Mouse (Mus musculus) G1E (cell line): Measurements from ENCODE around the gene Car12. TPM values are rescaled to one million over a fixed set of nuclear protein-coding genes. Genes with fewer than 3 reads are reported as not detected.

Source experiments
- ATAC-seq: 2 replicates; pipeline ENCODE4 v1.8.0; 2016; ENCODE audit warnings: mild to moderate bottlenecking; ENCODE audit not compliant: insufficient number of reproducible peaks, poor library complexity, low FRiP score, severe bottlenecking; ENCODE audit errors: extremely low read depth
- DNase-seq: peaks from one replicate; pipeline ENCODE4 v3.0.0; 2012; ENCODE audit warnings: low spot score
- H3K27me3 ChIP-seq: 2 replicates; pipeline ENCODE4 v1.6.1; 2012; ENCODE audit warnings: mild to moderate bottlenecking, low read length, inconsistent platforms; ENCODE audit not compliant: insufficient read depth
- H3K36me3 ChIP-seq: replicated peaks from 2 replicates; pipeline ENCODE3; 2012; ENCODE audit warnings: mild to moderate bottlenecking, inconsistent platforms
- H3K4me1 ChIP-seq: 2 replicates; pipeline ENCODE4 v1.6.1; 2012; ENCODE audit warnings: low read depth, low read length, inconsistent platforms, mixed read lengths; ENCODE audit not compliant: insufficient read depth
- H3K4me3 ChIP-seq: 2 replicates; pipeline ENCODE4 v1.5.1; 2012; ENCODE audit warnings: low read depth, mild to moderate bottlenecking, inconsistent platforms, low read length, moderate library complexity, mixed read lengths
- H3K9me3 ChIP-seq: replicated peaks from 2 replicates; pipeline ENCODE4 v1.6.1; 2012; ENCODE audit warnings: inconsistent platforms
- CTCF ChIP-seq: IDR thresholded peaks from 2 replicates; pipeline ENCODE4 v1.5.1; 2012; ENCODE audit warnings: low read depth, low read length, inconsistent platforms, mixed read lengths
- GATA1 ChIP-seq: IDR thresholded peaks from 2 replicates; pipeline ENCODE4 v1.6.1; 2012; ENCODE audit warnings: borderline replicate concordance, low read length, inconsistent platforms, mixed read lengths
- GATA2 ChIP-seq: IDR thresholded peaks from 2 replicates; pipeline ENCODE4 v1.6.1; 2012; ENCODE audit warnings: low read depth, low read length, inconsistent platforms, borderline replicate concordance
- POLR2AphosphoS5 ChIP-seq: IDR thresholded peaks from 2 replicates; pipeline ENCODE4 v1.6.1; 2012; ENCODE audit warnings: low read depth, low read length, inconsistent platforms; ENCODE audit not compliant: insufficient replicate concordance
- TAL1 ChIP-seq: conservative IDR thresholded peaks from 2 replicates; pipeline ENCODE4 v1.6.1; 2012; ENCODE audit warnings: low read depth, low read length, inconsistent platforms, mixed read lengths
- polyA plus RNA-seq: library from polyadenylated mRNA; stranded (reverse); fragments of >175 nt; gene quantifications from 2 replicates; pipeline ENCODE4 v1.2.3, GENCODE M21; 2012
- total RNA-seq, 2 experiments: library from RNA; stranded (forward) in 1 of 2; stranded (reverse) in 1 of 2; fragments of 200-1000 nt in 1 of 2; fragments of >200 nt in 1 of 2; fragmentation: Nextera tagmentation in 1 of 2; gene quantifications; 2 replicates each; pipeline ENCODE4 v1.2.3; 2014 to 2017

Car12 gene
- total and polyA plus RNA-seq, 3 experiments: 0.05 TPM; not detected in 2

GRCm38 (mm10) chr9:66705766-66706165 is 7.7 kb upstream of the Car12 start:
- no peaks in the 10 kb centered on the region for H3K9me3 ChIP-seq
- H3K4me3 ChIP-seq: no peak overlapping the region
- TF ChIP-seq POLR2AphosphoS5: no peak
- TF ChIP-seq CTCF: peak; percentile 79
- ATAC-seq: no peak
- no peaks in the 10 kb centered on the region for H3K4me1 ChIP-seq
- peak; percentile 26 for DNase-seq
- H3K36me3 ChIP-seq: no peaks in the 10 kb centered on the region
- peaks cover 33% of the 10 kb centered on the region for H3K27me3 ChIP-seq

- Histone ChIP-seq H3K4me3 (no peak overlapping the region), H3K9me3 (no peaks in the 10 kb centered on the region), H3K4me1 (no peaks in the 10 kb centered on the region), H3K36me3 (no peaks in the 10 kb centered on the region), H3K27me3 (peaks cover 24% of the 10 kb centered on the region)
- TF ChIP-seq CTCF (no peak), GATA1 (no peak), TAL1 (no peak), GATA2 (no peak), POLR2AphosphoS5 (no peak)
- ATAC-seq (no peak), DNase-seq (no peak)
Observed at GRCm38 (mm10) chr9:66708054-66708772, 5.3 kb upstream of the Car12 start.

- H3K9me3 ChIP-seq: no peaks in the 10 kb centered on the region
- H3K4me1 ChIP-seq: no peaks in the 10 kb centered on the region
- H3K36me3 ChIP-seq: no peaks in the 10 kb centered on the region
- H3K27me3 ChIP-seq: peaks cover 30% of the 10 kb centered on the region
- no peak for DNase-seq
- no peak for TF ChIP-seq CTCF
- TF ChIP-seq POLR2AphosphoS5: no peak
- no peak for TF ChIP-seq TAL1
- no peak for TF ChIP-seq GATA1
- H3K4me3 ChIP-seq: no peak overlapping the region
- ATAC-seq: no peak
Observed at GRCm38 (mm10) chr9:66708816-66709555, 4.5 kb upstream of the Car12 start.

- no peak for TF ChIP-seq GATA1
- no peak for TF ChIP-seq CTCF
- no peak for TF ChIP-seq TAL1
- no peak for TF ChIP-seq POLR2AphosphoS5
- no peak for TF ChIP-seq GATA2
- Histone ChIP-seq H3K27me3 (peaks cover 37% of the 10 kb centered on the region), H3K4me1 (no peaks in the 10 kb centered on the region), H3K9me3 (no peaks in the 10 kb centered on the region), H3K36me3 (no peaks in the 10 kb centered on the region), H3K4me3 (no peak overlapping the region)
- DNase-seq: no peak
- no peak for ATAC-seq
Observed at GRCm38 (mm10) chr9:66710626-66711025, 2.9 kb upstream of the Car12 start.

- H3K4me3 ChIP-seq: no peak overlapping the region
- no peak for TF ChIP-seq GATA1
- no peak for DNase-seq
Observed at GRCm38 (mm10) chr9:66714022-66714515, 583 bp downstream of the Car12 start.

GRCm38 (mm10) chr9:66715361-66715760 is 1.9 kb downstream of the Car12 start:
- no peak for ATAC-seq

More at GRCm38 (mm10) chr9:66714022-66714515, 583 bp downstream of the Car12 start:
- no peaks in the 10 kb centered on the region for H3K4me1 ChIP-seq
- H3K9me3 ChIP-seq: no peaks in the 10 kb centered on the region
- no peaks in the 10 kb centered on the region for H3K36me3 ChIP-seq
- peaks cover 35% of the 10 kb centered on the region for H3K27me3 ChIP-seq
- ATAC-seq: no peak

More at GRCm38 (mm10) chr9:66715361-66715760, 1.9 kb downstream of the Car12 start:
- Histone ChIP-seq H3K4me1 (no peaks in the 10 kb centered on the region), H3K9me3 (no peaks in the 10 kb centered on the region), H3K36me3 (no peaks in the 10 kb centered on the region), H3K4me3 (no peak overlapping the region), H3K27me3 (peaks cover 37% of the 10 kb centered on the region)
- no peak for DNase-seq
- no peak for TF ChIP-seq CTCF
- TF ChIP-seq GATA1: no peak
- no peak for TF ChIP-seq GATA2
- TF ChIP-seq POLR2AphosphoS5: no peak
- TF ChIP-seq TAL1: no peak
